Mouse (Mus musculus) ES-E14 (cell line): Measurements from ENCODE around the gene Doxl2.

Experiments used
- MAFK ChIP-seq: IDR thresholded peaks from 2 replicates; pipeline ENCODE4 v1.6.1; 2014; ENCODE audit warnings: mild to moderate bottlenecking, low read depth, low read length, inconsistent platforms; ENCODE audit not compliant: insufficient read depth
- ZNF384 ChIP-seq: IDR thresholded peaks from 2 replicates; pipeline ENCODE4 v1.6.1; 2012; ENCODE audit warnings: low read depth, low read length, inconsistent platforms

DNA sequence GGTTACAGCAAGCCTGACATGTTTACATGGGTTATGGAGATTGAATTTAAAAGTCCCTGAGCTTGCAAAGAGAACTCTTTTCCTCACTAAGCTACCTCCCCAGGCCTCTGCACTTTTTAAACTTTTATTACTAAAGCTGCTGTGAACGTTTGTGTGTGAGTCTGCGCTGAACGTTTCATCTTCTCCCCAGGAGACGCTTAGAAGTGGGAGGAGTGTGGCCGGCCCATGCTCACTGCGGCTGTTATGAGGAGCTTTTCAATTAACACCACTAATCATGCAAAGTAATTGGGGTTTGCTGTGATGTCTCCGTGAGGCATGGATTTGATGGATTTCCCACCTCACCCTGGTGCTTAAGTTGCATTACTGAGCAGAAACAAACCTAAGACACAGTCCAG, 34.4 kb downstream of the Doxl2 start:
- TF ChIP-seq ZNF384 (no peak), MAFK (no peak)
